Comparison of ENCODE assay signal across 12 mouse cellular contexts in genomic region chr2:93135324-93135723, GRCm38 (mm10). TPM values are rescaled to one million over a fixed set of nuclear protein-coding genes. Genes with fewer than 3 reads are reported as not detected.
DNase-seq lines count a peak whose midpoint lies in the region; ATAC-seq and TF ChIP-seq lines count a peak whose summit lies in the region.
"Had no signal": no experiment of that assay in that cellular context is flagged by ENCODE, and none has a peak within 500 bp of the region (broad histone marks: within the 10 kb centered on the region; RNA-seq: fewer than 3 reads in every experiment).

No protein-coding gene starts in this region.

- H3K27me3 ChIP-seq in heart, postnatal 0 days (ENCODE audit: control insufficient read depth, insufficient read depth, low read length) = no peaks in the 10 kb centered on the region
- H3K27me3 ChIP-seq: embryonic facial prominence, embryonic 15.5 days had no signal

- H3K4me3 ChIP-seq in heart, postnatal 0 days (ENCODE audit: low read depth, low read length) = no peak overlapping the region
- H3K4me3 ChIP-seq: embryonic facial prominence, embryonic 15.5 days; left cerebral cortex, adult 2 months; megakaryocyte, embryonic 14.5 days had no signal

- no peak for TF ChIP-seq CTCF in heart, postnatal 0 days (IDR thresholded peaks at IDR 0.05; ENCODE audit: low read depth)

- no peaks in the 10 kb centered on the region for H3K36me3 ChIP-seq in heart, postnatal 0 days (replicated peaks; ENCODE audit: control insufficient read depth, insufficient read depth, low read length)
- H3K36me3 ChIP-seq: embryonic facial prominence, embryonic 15.5 days had no signal

- H3K27ac ChIP-seq in heart, postnatal 0 days (ENCODE audit: low read depth) = peak overlapping the region; percentile 67
- H3K27ac ChIP-seq: embryonic facial prominence, embryonic 15.5 days; left cerebral cortex, adult 2 months had no signal

- intact Hi-C loops in heart, postnatal 36 days (cut with DNase I) = loop anchor here (2.0 to 10.0 kb wide), 3 partner anchors 27 to 129 kb away; partner anchors contain the start of gene Trp53i11

- DNase-seq in heart, adult 18-20 months = peak; percentile 32 to 85
- no peak for DNase-seq in heart, postnatal 36 days
- DNase-seq in adrenal gland, postnatal 10 days = peak; percentile 63
- peak; percentile 65 for DNase-seq in heart, postnatal 0 days (ENCODE audit: low spot score)
- peak; percentile 56 to 74 for DNase-seq in kidney, postnatal 36 days
- DNase-seq in cerebellum, adult 9-11 months = no peak
- no peak for DNase-seq in right cerebral cortex, postnatal 4 days
- DNase-seq: right cerebral cortex, postnatal 14 days had no signal

- no peak overlapping the region for H3K9ac ChIP-seq in heart, postnatal 0 days (replicated peaks; ENCODE audit: low read depth, low read length)
- H3K9ac ChIP-seq: embryonic facial prominence, embryonic 15.5 days had no signal

- H3K4me1 ChIP-seq in heart, postnatal 0 days (ENCODE audit: control insufficient read depth, insufficient read depth) = peaks cover 19% of the 10 kb centered on the region
- H3K4me1 ChIP-seq: megakaryocyte, embryonic 14.5 days had no signal

- WGBS in heart, postnatal 0 days = 34% methylated on average over 7 of the region's 7 CpGs

- TF ChIP-seq EP300 in heart, postnatal 0 days (IDR thresholded peaks at IDR 0.05; ENCODE audit: low read depth) = peak; percentile 82

- ATAC-seq in heart, postnatal 0 days (ENCODE audit: insufficient read depth, low read depth) = peak; percentile 69
- ATAC-seq in granulocyte monocyte progenitor cell, adult 5-6 weeks (replicated peaks; ENCODE audit: poor library complexity, severe bottlenecking) = no peak

- no peaks in the 10 kb centered on the region for H3K9me3 ChIP-seq in heart, postnatal 0 days (replicated peaks; ENCODE audit: control insufficient read depth, low read length)
- H3K9me3 ChIP-seq: embryonic facial prominence, embryonic 15.5 days; megakaryocyte, embryonic 14.5 days had no signal

- H3K4me2 ChIP-seq in heart, postnatal 0 days (ENCODE audit: low read depth, low read length) = no peak overlapping the region
- H3K4me2 ChIP-seq: embryonic facial prominence, embryonic 15.5 days had no signal

RNA-seq across cellular contexts. Expression of gene Trp53i11, which starts 52.0 kb away (rescaled TPM):
- 10 to 100 TPM; 26.7 to 30.5 TPM for total RNA-seq in heart, adult 18-20 months (2021)
- 10 to 100 TPM; 32.8 to 43.4 TPM for total RNA-seq in heart, postnatal 36 days (2021)
- 10 to 100 TPM; 87.9 to 89.8 TPM for total RNA-seq in adrenal gland, postnatal 10 days (2021)
- total RNA-seq in heart, postnatal 0 days (2014; rRNA removed; ENCODE audit: low replicate concordance) = 74.3 and 77.2 TPM in 2 replicates
- 15.1 and 17.4 TPM in 2 replicates for polyA plus RNA-seq in heart, postnatal 0 days (2015; fragmentation: Nextera tagmentation; extraction: Ambion mirVana)
- 3.6 and 4.5 TPM in 2 replicates for total RNA-seq in granulocyte monocyte progenitor cell, adult 5-6 weeks (2014; fragmentation: Nextera tagmentation)
- 0.39 and 0.82 TPM in 2 replicates for total RNA-seq in granulocyte monocyte progenitor cell, adult 5-6 weeks (2017)

Comparison
In these comparisons a context has a peak if more than half of its experiments do, and no peak if none do; other contexts are left out.
1. DNase-seq: peak in heart, adult 18-20 months (2 of 2), adrenal gland, postnatal 10 days (single experiment), heart, postnatal 0 days (single experiment) and kidney, postnatal 36 days (2 of 2); none in heart, postnatal 36 days (0 of 2), cerebellum, adult 9-11 months (single experiment) and right cerebral cortex, postnatal 4 days (single experiment).
2. RNA of gene Trp53i11, which starts 52.0 kb away (total RNA-seq): 87.9 to 89.8 TPM in adrenal gland, postnatal 10 days, 74.3 to 77.2 TPM in heart, postnatal 0 days, 32.8 to 43.4 TPM in heart, postnatal 36 days and 26.7 to 30.5 TPM in heart, adult 18-20 months; 0.39 to 4.5 TPM in granulocyte monocyte progenitor cell, adult 5-6 weeks; every median in the first group is over 4 times any median in the second.